Mouse (Mus musculus): ENCODE results near the gene Cfb. TPM values are rescaled to one million over a fixed set of nuclear protein-coding genes. Genes with fewer than 3 reads are reported as not detected.
"Not testable (repeated sequence)": the region's sequence is repeated elsewhere in the genome, so short reads cannot be mapped to it uniquely, and the experiment has no call there.

Gene Cfb
- polyA plus RNA-seq, 1 experiment = 0.08 TPM

- not testable (repeated sequence) for H3K4me1 ChIP-seq (ENCODE audit: control insufficient read depth, insufficient read depth, low read length); H3K4me3 ChIP-seq (ENCODE audit: insufficient read depth, low read length); H3K27ac ChIP-seq (ENCODE audit: insufficient read depth, low read length)
- peak; percentile 48 for TF ChIP-seq CTCF (IDR thresholded peaks at IDR 0.05; ENCODE audit: extremely low read depth, insufficient read depth, low read length)
These were observed 48.6 kb downstream of the Cfb start for GRCm38 (mm10) chr17:34813747-34814146.

GRCm38 (mm10) chr17:34811275-34811674 lies 51.0 kb downstream of the Cfb start:
- no peak overlapping the region for H3K27ac ChIP-seq (ENCODE audit: insufficient read depth, low read length)
- no peak overlapping the region for H3K4me3 ChIP-seq (ENCODE audit: insufficient read depth, low read length)
- TF ChIP-seq POLR2A (IDR thresholded peaks at IDR 0.05; ENCODE audit: extremely low read depth, insufficient read depth, low read length) (no peak), CTCF (IDR thresholded peaks at IDR 0.05; ENCODE audit: extremely low read depth, insufficient read depth, low read length) (no peak)
- no peaks in the 10 kb centered on the region for H3K4me1 ChIP-seq (ENCODE audit: control insufficient read depth, insufficient read depth, low read length)

- H3K4me3 ChIP-seq (ENCODE audit: insufficient read depth, low read length); H3K27ac ChIP-seq (ENCODE audit: insufficient read depth, low read length); H3K4me1 ChIP-seq (ENCODE audit: control insufficient read depth, insufficient read depth, low read length): not testable (repeated sequence)
These were observed 51.5 kb downstream of the Cfb start for GRCm38 (mm10) chr17:34810811-34811210.

GRCm38 (mm10) chr17:34810411-34810810 lies 51.9 kb downstream of the Cfb start:
- H3K4me1 ChIP-seq (ENCODE audit: control insufficient read depth, insufficient read depth, low read length); H3K4me3 ChIP-seq (ENCODE audit: insufficient read depth, low read length); H3K27ac ChIP-seq (ENCODE audit: insufficient read depth, low read length): not testable (repeated sequence)

GRCm38 (mm10) chr17:34808599-34809205 lies 53.6 kb downstream of the Cfb start:
- Histone ChIP-seq H3K4me3 (ENCODE audit: insufficient read depth, low read length) (no peak overlapping the region), H3K27ac (ENCODE audit: insufficient read depth, low read length) (no peak overlapping the region), H3K4me1 (ENCODE audit: control insufficient read depth, insufficient read depth, low read length) (no peaks in the 10 kb centered on the region)
- TF ChIP-seq POLR2A (IDR thresholded peaks at IDR 0.05; ENCODE audit: extremely low read depth, insufficient read depth, low read length) (no peak), CTCF (IDR thresholded peaks at IDR 0.05; ENCODE audit: extremely low read depth, insufficient read depth, low read length) (no peak)

- H3K4me1 ChIP-seq (ENCODE audit: control insufficient read depth, insufficient read depth, low read length) = no peaks in the 10 kb centered on the region
- no peak overlapping the region for H3K27ac ChIP-seq (ENCODE audit: insufficient read depth, low read length)
- no peak overlapping the region for H3K4me3 ChIP-seq (ENCODE audit: insufficient read depth, low read length)
- TF ChIP-seq POLR2A (IDR thresholded peaks at IDR 0.05; ENCODE audit: extremely low read depth, insufficient read depth, low read length) = no peak
- TF ChIP-seq CTCF (IDR thresholded peaks at IDR 0.05; ENCODE audit: extremely low read depth, insufficient read depth, low read length) = no peak
These were observed 55.1 kb downstream of the Cfb start for GRCm38 (mm10) chr17:34807176-34807575.

Other genes with a start within 250 kb of the Cfb start
- 5.3 and 6.1 TPM in 2 replicates for gene Egfl8, start 246.5 kb downstream of the Cfb start, polyA plus RNA-seq (2012; rRNA removed)
- 31.1 and 32.7 TPM in 2 replicates for gene Ppt2, start 234.0 kb downstream of the Cfb start, polyA plus RNA-seq (2012; rRNA removed)
- 160 and 165 TPM in 2 replicates for gene Prrt1, start 233.0 kb downstream of the Cfb start, polyA plus RNA-seq (2012; rRNA removed)
- 7.8 and 8.7 TPM in 2 replicates for gene Fkbpl, start 217.8 kb downstream of the Cfb start, polyA plus RNA-seq (2012; rRNA removed)
- gene Atf6b, start 215.4 kb downstream of the Cfb start, polyA plus RNA-seq (2012; rRNA removed) = 59.6 and 64.1 TPM in 2 replicates
- 2.2 and 2.6 TPM in 2 replicates for gene Tnxb, start 192.0 kb downstream of the Cfb start, polyA plus RNA-seq (2012; rRNA removed)
- 10.7 and 14.8 TPM in 2 replicates for gene C4b, start 118.6 kb downstream of the Cfb start, polyA plus RNA-seq (2012; rRNA removed)
- gene Cyp21a1, start 58.0 kb downstream of the Cfb start, polyA plus RNA-seq (2012; rRNA removed) = not detected in 2 replicates
- 80.0 and 80.7 TPM in 2 replicates for gene Stk19, start 25.6 kb downstream of the Cfb start, polyA plus RNA-seq (2012; rRNA removed)
- 53.1 and 55.5 TPM in 2 replicates for gene Dxo, start 25.5 kb downstream of the Cfb start, polyA plus RNA-seq (2012; rRNA removed)
- 74.0 and 81.2 TPM in 2 replicates for gene Skiv2l, start 12.3 kb downstream of the Cfb start, polyA plus RNA-seq (2012; rRNA removed)
- 56.3 and 65.8 TPM in 2 replicates for gene Nelfe, start 12.1 kb downstream of the Cfb start, polyA plus RNA-seq (2012; rRNA removed)
- gene Zbtb12, start 17.0 kb upstream of the Cfb start, polyA plus RNA-seq (2012; rRNA removed) = 4.8 and 4.9 TPM in 2 replicates
- gene Gm20547, start 19.5 kb upstream of the Cfb start, polyA plus RNA-seq (2012; rRNA removed) = 0.04 and 0.13 TPM in 2 replicates
- 3.2 and 3.4 TPM in 2 replicates for gene C2, start 35.7 kb upstream of the Cfb start, polyA plus RNA-seq (2012; rRNA removed)
- 247 and 264 TPM in 2 replicates for gene Ehmt2, start 36.0 kb upstream of the Cfb start, polyA plus RNA-seq (2012; rRNA removed)
- gene Slc44a4, start 51.9 kb upstream of the Cfb start, polyA plus RNA-seq (2012; rRNA removed) = 0.46 and 0.49 TPM in 2 replicates
- gene Neu1, start 68.7 kb upstream of the Cfb start, polyA plus RNA-seq (2012; rRNA removed) = 49.4 and 50.5 TPM in 2 replicates
- 8.4 and 11.6 TPM in 2 replicates for gene Hspa1b, start 96.7 kb upstream of the Cfb start, polyA plus RNA-seq (2012; rRNA removed)
- not detected in 2 replicates for gene Gm20481, start 107.4 kb upstream of the Cfb start, polyA plus RNA-seq (2012; rRNA removed)
- gene Hspa1a, start 109.6 kb upstream of the Cfb start, polyA plus RNA-seq (2012; rRNA removed) = 12.0 and 14.0 TPM in 2 replicates
- gene Hspa1l, start 110.2 kb upstream of the Cfb start, polyA plus RNA-seq (2012; rRNA removed) = 0.50 and 0.59 TPM in 2 replicates
- 36.9 and 37.2 TPM in 2 replicates for gene Lsm2, start 119.3 kb upstream of the Cfb start, polyA plus RNA-seq (2012; rRNA removed)
- 43.7 and 46.6 TPM in 2 replicates for gene Vars, start 138.5 kb upstream of the Cfb start, polyA plus RNA-seq (2012; rRNA removed)
- gene Vwa7, start 154.1 kb upstream of the Cfb start, polyA plus RNA-seq (2012; rRNA removed) = 0.29 and 0.36 TPM in 2 replicates
- gene Sapcd1, start 165.5 kb upstream of the Cfb start, polyA plus RNA-seq (2012; rRNA removed) = 0.94 and 0.96 TPM in 2 replicates
- 0.58 and 0.72 TPM in 2 replicates for gene Msh5, start 184.2 kb upstream of the Cfb start, polyA plus RNA-seq (2012; rRNA removed)
- gene Clic1, start 187.4 kb upstream of the Cfb start, polyA plus RNA-seq (2012; rRNA removed) = 18.4 and 18.7 TPM in 2 replicates
- 25.1 and 26.8 TPM in 2 replicates for gene Ddah2, start 196.5 kb upstream of the Cfb start, polyA plus RNA-seq (2012; rRNA removed)
- gene Ly6g6c, start 202.9 kb upstream of the Cfb start, polyA plus RNA-seq (2012; rRNA removed) = not detected in 2 replicates
- not detected in 2 replicates for gene Mpig6b, start 203.7 kb upstream of the Cfb start, polyA plus RNA-seq (2012; rRNA removed)
- gene Ly6g6e, start 214.4 kb upstream of the Cfb start, polyA plus RNA-seq (2012; rRNA removed) = 4.8 and 5.5 TPM in 2 replicates
- 1.8 and 3.6 TPM in 2 replicates for gene Ly6g6d, start 215.5 kb upstream of the Cfb start, polyA plus RNA-seq (2012; rRNA removed)
- gene Ly6g6f, start 223.1 kb upstream of the Cfb start, polyA plus RNA-seq (2012; rRNA removed) = 0.44 and 1.1 TPM in 2 replicates
- 147 and 159 TPM in 2 replicates for gene Abhd16a, start 226.7 kb upstream of the Cfb start, polyA plus RNA-seq (2012; rRNA removed)
- gene Ly6g5c, start 245.8 kb upstream of the Cfb start, polyA plus RNA-seq (2012; rRNA removed) = not detected in 2 replicates